ENCODE assay signal across 21 mouse cellular contexts in the genomic region with DNA sequence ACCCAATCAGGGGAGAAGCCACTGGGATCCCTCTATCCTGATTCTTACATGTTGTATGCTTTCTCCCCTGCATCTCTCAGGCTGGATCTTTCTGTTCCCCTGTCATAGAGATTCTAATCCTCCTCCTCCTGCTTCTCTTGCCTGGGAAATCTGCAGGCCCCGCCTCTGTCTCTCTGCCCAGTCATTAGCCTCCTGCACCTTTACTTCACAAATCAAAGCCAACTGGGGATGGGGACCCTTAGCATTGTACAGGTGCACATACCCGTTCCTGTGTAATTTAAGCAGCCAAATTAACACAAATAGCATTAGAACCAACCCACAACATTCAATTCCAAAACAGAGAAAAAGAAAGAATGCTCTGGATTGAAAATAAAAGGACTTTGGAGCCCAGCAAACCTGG.
DNase-seq lines count a peak whose midpoint lies in the region; ATAC-seq lines count a peak whose summit lies in the region.
"Had no signal": no experiment of that assay in that cellular context is flagged by ENCODE, and none has a peak within 500 bp of the region (broad histone marks: within the 10 kb centered on the region; RNA-seq: fewer than 3 reads in every experiment).

No protein-coding gene starts in this region.

- no peak overlapping the region for H3K4me2 ChIP-seq in embryonic facial prominence, embryonic 14.5 days (ENCODE audit: low read depth, low read length)
- no peak overlapping the region for H3K4me2 ChIP-seq in embryonic facial prominence, embryonic 15.5 days (replicated peaks)
- H3K4me2 ChIP-seq in intestine, embryonic 15.5 days (replicated peaks), result no peak overlapping the region
- H3K4me2 ChIP-seq: embryonic facial prominence, embryonic 12.5 days; heart, embryonic 12.5 days; heart, embryonic 15.5 days; hindbrain, embryonic 13.5 days had no signal

- H3K36me3 ChIP-seq in embryonic facial prominence, embryonic 14.5 days (ENCODE audit: control insufficient read depth, insufficient read depth, low read length), result no peaks in the 10 kb centered on the region
- no peaks in the 10 kb centered on the region for H3K36me3 ChIP-seq in embryonic facial prominence, embryonic 10.5 days (replicated peaks)
- H3K36me3 ChIP-seq in embryonic facial prominence, embryonic 15.5 days, result no peaks in the 10 kb centered on the region
- H3K36me3 ChIP-seq in intestine, embryonic 15.5 days, result no peaks in the 10 kb centered on the region
- H3K36me3 ChIP-seq: embryonic facial prominence, embryonic 12.5 days; heart, embryonic 12.5 days; heart, embryonic 15.5 days; hindbrain, embryonic 10.5 days; hindbrain, embryonic 13.5 days had no signal

- no peak overlapping the region for H3K9ac ChIP-seq in embryonic facial prominence, embryonic 14.5 days (ENCODE audit: low read depth, low read length)
- no peak overlapping the region for H3K9ac ChIP-seq in embryonic facial prominence, embryonic 15.5 days
- no peak overlapping the region for H3K9ac ChIP-seq in intestine, embryonic 15.5 days
- H3K9ac ChIP-seq: embryonic facial prominence, embryonic 12.5 days; forebrain, postnatal 0 days; heart, embryonic 12.5 days; heart, embryonic 15.5 days; hindbrain, embryonic 13.5 days had no signal

- H3K4me3 ChIP-seq in embryonic facial prominence, embryonic 14.5 days (ENCODE audit: low read depth, low read length), result no peak overlapping the region
- H3K4me3 ChIP-seq in embryonic facial prominence, embryonic 10.5 days, result no peak overlapping the region
- no peak overlapping the region for H3K4me3 ChIP-seq in embryonic facial prominence, embryonic 15.5 days (replicated peaks)
- no peak overlapping the region for H3K4me3 ChIP-seq in intestine, embryonic 15.5 days (replicated peaks)
- H3K4me3 ChIP-seq: embryonic facial prominence, embryonic 12.5 days; gastrocnemius, adult 2 months; heart, embryonic 12.5 days; heart, embryonic 15.5 days; hindbrain, embryonic 10.5 days; hindbrain, embryonic 13.5 days had no signal

- no peaks in the 10 kb centered on the region for H3K4me1 ChIP-seq in embryonic facial prominence, embryonic 14.5 days (ENCODE audit: control insufficient read depth, insufficient read depth, low read length)
- H3K4me1 ChIP-seq in embryonic facial prominence, embryonic 10.5 days, result peaks cover 8% of the 10 kb centered on the region; the same call in 1 of the 2 replicates
- no peaks in the 10 kb centered on the region for H3K4me1 ChIP-seq in embryonic facial prominence, embryonic 15.5 days
- 0 out of 2 replicates have a peak, but pooled peaks cover 3% of the 10 kb centered on the region for H3K4me1 ChIP-seq in intestine, embryonic 15.5 days (replicated peaks)
- H3K4me1 ChIP-seq: hindbrain, embryonic 10.5 days; hindbrain, embryonic 13.5 days had no signal

- no peaks in the 10 kb centered on the region for H3K9me3 ChIP-seq in embryonic facial prominence, embryonic 14.5 days (ENCODE audit: control insufficient read depth, low read length)
- no peaks in the 10 kb centered on the region for H3K9me3 ChIP-seq in embryonic facial prominence, embryonic 10.5 days
- no peaks in the 10 kb centered on the region for H3K9me3 ChIP-seq in embryonic facial prominence, embryonic 15.5 days (replicated peaks)
- H3K9me3 ChIP-seq in intestine, embryonic 15.5 days, result no peaks in the 10 kb centered on the region
- H3K9me3 ChIP-seq: embryonic facial prominence, embryonic 12.5 days; heart, embryonic 12.5 days; heart, embryonic 15.5 days; hindbrain, embryonic 10.5 days; hindbrain, embryonic 13.5 days had no signal

- H3K27me3 ChIP-seq in embryonic facial prominence, embryonic 14.5 days (replicated peaks; ENCODE audit: control insufficient read depth, insufficient read depth, low read length), result no peaks in the 10 kb centered on the region
- H3K27me3 ChIP-seq in embryonic facial prominence, embryonic 10.5 days (replicated peaks; ENCODE audit: low read depth, poor library complexity, severe bottlenecking), result no peaks in the 10 kb centered on the region
- no peaks in the 10 kb centered on the region for H3K27me3 ChIP-seq in embryonic facial prominence, embryonic 15.5 days
- H3K27me3 ChIP-seq in intestine, embryonic 15.5 days (replicated peaks), result no peaks in the 10 kb centered on the region
- H3K27me3 ChIP-seq: embryonic facial prominence, embryonic 12.5 days; heart, embryonic 12.5 days; heart, embryonic 15.5 days; hindbrain, embryonic 13.5 days had no signal

- DNase-seq in embryonic facial prominence, embryonic 14.5 days (ENCODE audit: low spot score), result no peak
- no peak for DNase-seq in embryonic facial prominence, embryonic 10.5 days (ENCODE audit: low spot score)
- DNase-seq in adrenal gland, postnatal 14 days, result no peak
- no peak for DNase-seq in thymus, postnatal 0 days (ENCODE audit: low spot score)
- DNase-seq: adrenal gland, adult 2 months; adrenal gland, postnatal 25 days; cerebellum, adult 11-12 months; gastrocnemius, adult 2 months; gastrocnemius, postnatal 14 days; heart, adult 11 months; heart, postnatal 36 days; kidney, adult 11 months had no signal

- no peak overlapping the region for H3K27ac ChIP-seq in embryonic facial prominence, embryonic 14.5 days (replicated peaks; ENCODE audit: low read depth, low read length)
- no peak overlapping the region for H3K27ac ChIP-seq in embryonic facial prominence, embryonic 10.5 days (replicated peaks)
- H3K27ac ChIP-seq in embryonic facial prominence, embryonic 15.5 days (replicated peaks), result no peak overlapping the region
- H3K27ac ChIP-seq in intestine, embryonic 15.5 days, result no peak overlapping the region
- H3K27ac ChIP-seq: embryonic facial prominence, embryonic 12.5 days; gastrocnemius, adult 2 months; heart, embryonic 15.5 days; hindbrain, embryonic 10.5 days; hindbrain, embryonic 13.5 days had no signal

- ATAC-seq in embryonic facial prominence, embryonic 14.5 days (ENCODE audit: low read depth), result peak; percentile 70; the same call in 1 of the 2 replicates
- ATAC-seq in embryonic facial prominence, embryonic 15.5 days (ENCODE audit: insufficient number of reproducible peaks, low FRiP score, low TSS enrichment, low read depth), result 0 out of 2 replicates have a peak, but pooled peaks have one; percentile 7
- peak; percentile 55 for ATAC-seq in intestine, embryonic 15.5 days
- ATAC-seq: CD4-positive, CD25-positive, alpha-beta regulatory T cell, adult 4 months had no signal

- WGBS in embryonic facial prominence, embryonic 14.5 days, result 43% methylated on average over 2 of the region's 2 CpGs
- WGBS in embryonic facial prominence, embryonic 10.5 days, result 50% methylated on average over 2 of the region's 2 CpGs
- 31% methylated on average over 2 of the region's 2 CpGs for WGBS in embryonic facial prominence, embryonic 15.5 days
- 58% methylated on average over 2 of the region's 2 CpGs for WGBS in intestine, embryonic 15.5 days

Comparison
In these comparisons a context has a peak if more than half of its experiments do, and no peak if none do; other contexts are left out.
1. ATAC-seq: peak in every context shown above with its lines; median percentile 70 in embryonic facial prominence, embryonic 14.5 days; 55 in intestine, embryonic 15.5 days; 7 in embryonic facial prominence, embryonic 15.5 days.